Mouse (Mus musculus) lung, postnatal 0 days (tissue): ENCODE measurements around the gene Farsa. TPM values are rescaled to one million over a fixed set of nuclear protein-coding genes. Genes with fewer than 3 reads are reported as not detected.

Experiments used
- ATAC-seq: fragments of 200-750 bp; cut with Nextera tagmentation; 2 replicates; pipeline ENCODE4 v1.8.0; 2017; ENCODE audit warnings: moderate library complexity
- DNase-seq: peaks from one replicate; pipeline ENCODE4 v3.0.0-alpha.2; 2016; ENCODE audit warnings: low spot score
- H3K27ac ChIP-seq: fragments of 300-500 bp; sonication (generic); 2 replicates; pipeline ENCODE4 v1.5.1; 2014; ENCODE audit warnings: antibody characterized with exemption, mild to moderate bottlenecking, low read length, mixed read lengths
- H3K27me3 ChIP-seq: fragments of 300-500 bp; sonication (generic); replicated peaks from 2 replicates; pipeline ENCODE4 v1.6.1; 2014; ENCODE audit warnings: low read length, mixed read lengths; ENCODE audit not compliant: insufficient read depth
- H3K36me3 ChIP-seq: fragments of 300-500 bp; sonication (generic); 2 replicates; pipeline ENCODE4 v1.6.1; 2014; ENCODE audit warnings: low read length, mixed read lengths; ENCODE audit not compliant: insufficient read depth
- H3K4me1 ChIP-seq: fragments of 300-500 bp; sonication (generic); 2 replicates; pipeline ENCODE4 v1.6.1; 2014; ENCODE audit warnings: antibody characterized with exemption, low read depth, low read length, mixed read lengths; ENCODE audit not compliant: insufficient read depth
- H3K4me2 ChIP-seq: fragments of 300-500 bp; sonication (generic); replicated peaks from 2 replicates; pipeline ENCODE4 v1.6.1; 2014; ENCODE audit warnings: low read depth, mild to moderate bottlenecking, low read length, moderate library complexity, mixed read lengths
- H3K4me3 ChIP-seq: fragments of 300-500 bp; sonication (generic); 2 replicates; pipeline ENCODE4 v1.5.1; 2014; ENCODE audit warnings: low read depth, low read length
- H3K9ac ChIP-seq: fragments of 300-500 bp; sonication (generic); replicated peaks from 2 replicates; pipeline ENCODE4 v1.6.1; 2014; ENCODE audit warnings: low read depth, mild to moderate bottlenecking
- H3K9me3 ChIP-seq: fragments of 300-500 bp; sonication (generic); 2 replicates; pipeline ENCODE4 v1.6.1; 2016; ENCODE audit warnings: low read length, mixed read lengths
- CTCF ChIP-seq: IDR thresholded peaks from 2 replicates; pipeline ENCODE4 v1.5.1; 2016; ENCODE audit warnings: antibody characterized with exemption, mild to moderate bottlenecking
- EP300 ChIP-seq: IDR thresholded peaks from 2 replicates; pipeline ENCODE4 v1.6.1; 2016; ENCODE audit warnings: antibody characterized with exemption, mild to moderate bottlenecking, control low read depth
- whole genome bisulfite sequencing: fragments of 180-500 bp; shearing (Covaris S2); extraction: QIAGEN DNeasy Blood & Tissue Kit; methylation state at CpG from one replicate; pipeline ENCODE4 v1.1.7; 2014; 5-methylcytosine and 5-hydroxymethylcytosine counted together
- polyA plus RNA-seq: library from polyadenylated mRNA; unstranded; fragments of >200 nt; fragmentation: Nextera tagmentation; extraction: Ambion mirVana; gene quantifications from 2 replicates; pipeline ENCODE4 v1.2.1, GENCODE M21; 2015

Gene Farsa
- polyA plus RNA-seq, 1 experiment from 2014 or later: 44.0 TPM

- TF ChIP-seq CTCF: no peak
- TF ChIP-seq EP300: no peak
- ATAC-seq (no peak), DNase-seq (no peak)
- H3K9ac ChIP-seq: no peak overlapping the region
- H3K4me1 ChIP-seq: no peaks in the 10 kb centered on the region; the same call in 1 of the 2 replicates
- H3K36me3 ChIP-seq: peaks cover 35% of the 10 kb centered on the region
- 89% methylated on average over 2 of the region's 2 CpGs for WGBS
- H3K9me3 ChIP-seq: no peaks in the 10 kb centered on the region
- no peak overlapping the region for H3K27ac ChIP-seq
- H3K27me3 ChIP-seq: no peaks in the 10 kb centered on the region
- no peak overlapping the region for H3K4me3 ChIP-seq
- peak overlapping the region; percentile 96 for H3K4me2 ChIP-seq
Observed at GRCm38 (mm10) chr8:84839411-84839810, 17.4 kb upstream of the Farsa start.

GRCm38 (mm10) chr8:84839875-84840247, 16.9 kb upstream of the Farsa start:
- no peak for DNase-seq
- 2% methylated on average over 7 of the region's 7 CpGs for WGBS
- no peak for ATAC-seq

GRCm38 (mm10) chr8:84840248-84840999, 16.4 kb upstream of the Farsa start, which contains the start of gene Rad23a:
TSS of gene Rad23a (minus strand) at chr8:84840665.
- DNase-seq (peak; percentile 98), ATAC-seq (peak; percentile 97)
- Histone ChIP-seq H3K9ac (peak within 1 kb of the TSS; percentile 87), H3K4me1 (peaks cover 7% of the 10 kb centered on the region; the same call in 1 of the 2 replicates), H3K9me3 (no peaks in the 10 kb centered on the region), H3K27ac (peak within 1 kb of the TSS; percentile 81), H3K4me2 (peak within 1 kb of the TSS; percentile 96), H3K4me3 (peak within 1 kb of the TSS; percentile 93), H3K27me3 (no peaks in the 10 kb centered on the region), H3K36me3 (peaks cover 37% of the 10 kb centered on the region)
- WGBS: under 1% methylated on average over 51 of the region's 55 CpGs
- TF ChIP-seq EP300 (no peak), CTCF (no peak)

More at GRCm38 (mm10) chr8:84839875-84840247, 16.9 kb upstream of the Farsa start:
- Histone ChIP-seq H3K9me3 (no peaks in the 10 kb centered on the region), H3K36me3 (peaks cover 36% of the 10 kb centered on the region), H3K27me3 (no peaks in the 10 kb centered on the region), H3K4me3 (peak overlapping the region; percentile 93), H3K9ac (peak overlapping the region; percentile 87), H3K27ac (peak overlapping the region; percentile 81), H3K4me2 (peak overlapping the region; percentile 96), H3K4me1 (peaks cover 2% of the 10 kb centered on the region; the same call in 1 of the 2 replicates)
- TF ChIP-seq EP300: no peak
- TF ChIP-seq CTCF: no peak

- no peak overlapping the region for H3K27ac ChIP-seq
- 73% methylated on average over 1 of the region's 1 CpGs for WGBS
- no peak for TF ChIP-seq CTCF
- TF ChIP-seq EP300: no peak
Observed at GRCm38 (mm10) chr8:84841514-84841913, 15.3 kb upstream of the Farsa start.

GRCm38 (mm10) chr8:84844397-84845070, 12.3 kb upstream of the Farsa start:
- Histone ChIP-seq H3K9ac (0 out of 2 replicates have a peak overlapping the region, but pooled peaks have one; percentile 2), H3K36me3 (peaks cover 22% of the 10 kb centered on the region; the same call in 1 of the 2 replicates), H3K27ac (no peak overlapping the region), H3K4me3 (no peak overlapping the region), H3K9me3 (no peaks in the 10 kb centered on the region), H3K27me3 (no peaks in the 10 kb centered on the region), H3K4me2 (no peak overlapping the region), H3K4me1 (peaks cover 7% of the 10 kb centered on the region; the same call in 1 of the 2 replicates)
- TF ChIP-seq CTCF (no peak), EP300 (no peak)
- ATAC-seq (no peak), DNase-seq (no peak)
- WGBS: 62% methylated on average over 9 of the region's 9 CpGs

More at GRCm38 (mm10) chr8:84841514-84841913, 15.3 kb upstream of the Farsa start:
- ATAC-seq (no peak), DNase-seq (no peak)
- peaks cover 7% of the 10 kb centered on the region; the same call in 1 of the 2 replicates for H3K4me1 ChIP-seq
- H3K9ac ChIP-seq: no peak overlapping the region
- H3K9me3 ChIP-seq: no peaks in the 10 kb centered on the region
- no peak overlapping the region for H3K4me2 ChIP-seq
- H3K4me3 ChIP-seq: no peak overlapping the region
- no peaks in the 10 kb centered on the region for H3K27me3 ChIP-seq
- H3K36me3 ChIP-seq: peaks cover 27% of the 10 kb centered on the region; the same call in 1 of the 2 replicates
